Mouse (Mus musculus) stomach, postnatal 0 days (tissue): ENCODE measurements around the gene Olfr470.

ENCODE experiments used
- CTCF ChIP-seq: IDR thresholded peaks from 2 replicates; pipeline ENCODE4 v1.5.1; 2016; ENCODE audit warnings: antibody characterized with exemption, low read depth, mild to moderate bottlenecking, moderate library complexity
- EP300 ChIP-seq: optimal IDR thresholded peaks from 2 replicates; pipeline ENCODE3; 2016; ENCODE audit warnings: antibody characterized with exemption

- TF ChIP-seq CTCF (no peak), EP300 (no peak)
These were observed 45.2 kb downstream of the Olfr470 start for GRCm38 (mm10) chr7:107802138-107802537.
